Mouse (Mus musculus): ENCODE results near the gene Mkks. TPM values are rescaled to one million over a fixed set of nuclear protein-coding genes. Genes with fewer than 3 reads are reported as not detected.

Gene Mkks
- total RNA-seq, 4 experiments from 2014 or later, result 31.7 to 55.5 (median 44.6) TPM

- DNase-seq (ENCODE audit: low spot score), result no peak
Measured at GRCm38 (mm10) chr2:136835882-136836281, 55.3 kb downstream of the Mkks start.

GRCm38 (mm10) chr2:136834715-136835075 is 56.5 kb downstream of the Mkks start:
- peak; percentile 6 for DNase-seq (ENCODE audit: low spot score)

- no peak for DNase-seq (ENCODE audit: low spot score)
Measured at GRCm38 (mm10) chr2:136833976-136834714, 57.0 kb downstream of the Mkks start.

- DNase-seq (ENCODE audit: low spot score), result peak; percentile 35
Measured at GRCm38 (mm10) chr2:136832936-136833335, 58.3 kb downstream of the Mkks start.

GRCm38 (mm10) chr2:136827612-136828011 is 63.6 kb downstream of the Mkks start:
- DNase-seq (ENCODE audit: low spot score), result no peak

Other genes starting within 250 kb of the Mkks start
- under 1 TPM; 0.17 to 0.82 (median 0.48) TPM for gene Snap25, start 177.9 kb downstream of the Mkks start, total RNA-seq (2022)
- gene AL731706.2, start 5.7 kb downstream of the Mkks start, total RNA-seq (2022), result 10 to 100 TPM; 18.8 to 61.2 (median 25.1) TPM
- gene Slx4ip, start 171 bp downstream of the Mkks start, total RNA-seq (2022), result 1 to 10 TPM; 1.3 to 2.0 (median 1.5) TPM
- gene AL731706.1, start within 50 bp of the Mkks start, total RNA-seq (2022), result 10 to 100 TPM; 17.6 to 41.2 (median 31.2) TPM
- gene Jag1, start 225.3 kb upstream of the Mkks start, total RNA-seq (2022), result 10 to 100 TPM in 1 of 4 experiments, 1 to 10 TPM in 3; 8.4 to 10.0 (median 9.1) TPM

All from heart, adult 8-10 months (tissue).